Mouse (Mus musculus): Measurements from ENCODE around the gene Gm26741.

DNA sequence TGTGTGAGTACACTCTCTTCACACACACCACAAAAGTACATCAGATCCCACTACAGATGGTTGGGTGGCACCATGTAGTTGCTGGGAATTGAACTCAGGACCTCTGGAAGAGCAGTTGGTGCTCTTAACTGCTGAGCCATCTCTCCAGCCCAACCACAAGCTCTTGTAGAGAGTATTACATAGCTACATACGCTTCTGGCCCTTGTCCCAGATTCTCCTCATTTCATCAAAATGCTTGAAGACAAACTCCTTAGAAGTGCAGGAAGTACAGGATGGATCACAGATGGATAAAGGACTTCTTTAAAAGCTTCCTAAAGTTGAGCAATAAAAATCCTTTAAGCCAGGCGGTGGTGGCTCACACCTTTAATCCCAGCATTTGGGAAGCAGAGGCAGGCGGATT is 36.6 kb upstream of the Gm26741 start:
- TF ChIP-seq POLR2A (IDR thresholded peaks at IDR 0.05; ENCODE audit: insufficient read length, low read depth) = no peak
- TF ChIP-seq SRF (IDR thresholded peaks at IDR 0.05; ENCODE audit: control insufficient read depth, insufficient read length, low read depth) = no peak
- TF ChIP-seq E2F4 (IDR thresholded peaks at IDR 0.05; ENCODE audit: insufficient read depth) = no peak
- no peak for TF ChIP-seq CEBPB (IDR thresholded peaks at IDR 0.05; ENCODE audit: insufficient read depth, poor library complexity, severe bottlenecking)
- TF ChIP-seq POLR2AphosphoS2 (IDR thresholded peaks at IDR 0.05; ENCODE audit: insufficient read length, low read depth) = no peak
